Mouse (Mus musculus): ENCODE results near the gene Rnf123.

DNA sequence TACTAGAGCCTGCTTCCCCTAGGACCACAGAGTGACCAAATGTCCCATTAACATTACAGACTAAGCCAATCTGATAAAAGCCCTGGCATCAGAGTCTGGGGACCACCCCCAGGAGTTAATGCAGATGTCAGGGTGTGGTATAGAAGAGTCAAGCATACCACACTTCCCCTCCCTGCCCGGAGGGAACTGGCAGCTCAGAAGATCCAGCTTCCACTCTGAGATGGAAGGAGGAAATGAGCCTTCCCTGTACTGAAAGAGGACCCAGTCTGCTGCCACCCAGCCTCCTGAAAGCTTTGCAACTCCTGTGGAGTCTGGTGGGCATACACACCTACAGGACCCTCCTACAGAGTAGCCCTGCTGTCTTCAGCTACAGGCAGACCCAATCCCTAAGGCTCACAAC, 28.1 kb downstream of the Rnf123 start:
- TF ChIP-seq MAFK (IDR thresholded peaks at IDR 0.05; ENCODE audit: insufficient read depth, low read depth, low read length), result no peak
- no peak for TF ChIP-seq ZNF384 (IDR thresholded peaks at IDR 0.05; ENCODE audit: low read depth, low read length)
- no peak for TF ChIP-seq ZC3H11A (IDR thresholded peaks at IDR 0.05; ENCODE audit: borderline replicate concordance, low read depth, low read length)
- no peak for TF ChIP-seq CHD2 (IDR thresholded peaks at IDR 0.05; ENCODE audit: low read depth, low read length)
- TF ChIP-seq HCFC1 (IDR thresholded peaks at IDR 0.05; ENCODE audit: borderline replicate concordance, insufficient read depth, low read length), result no peak
